Mouse (Mus musculus) duodenum, adult 2 months (tissue): ENCODE data around the gene Wrap73. TPM values are rescaled to one million over a fixed set of nuclear protein-coding genes. Genes with fewer than 3 reads are reported as not detected.

Experiments
- polyA plus RNA-seq: library from polyadenylated mRNA; depleted of rRNA; stranded (reverse); fragments of >200 nt; gene quantifications from 2 replicates; pipeline ENCODE4 v1.2.3, GENCODE M21; 2012; ENCODE audit warnings: low replicate concordance; rRNA removed

Gene Wrap73
- polyA plus RNA-seq = 17.2 and 21.9 TPM in 2 replicates

DNA sequence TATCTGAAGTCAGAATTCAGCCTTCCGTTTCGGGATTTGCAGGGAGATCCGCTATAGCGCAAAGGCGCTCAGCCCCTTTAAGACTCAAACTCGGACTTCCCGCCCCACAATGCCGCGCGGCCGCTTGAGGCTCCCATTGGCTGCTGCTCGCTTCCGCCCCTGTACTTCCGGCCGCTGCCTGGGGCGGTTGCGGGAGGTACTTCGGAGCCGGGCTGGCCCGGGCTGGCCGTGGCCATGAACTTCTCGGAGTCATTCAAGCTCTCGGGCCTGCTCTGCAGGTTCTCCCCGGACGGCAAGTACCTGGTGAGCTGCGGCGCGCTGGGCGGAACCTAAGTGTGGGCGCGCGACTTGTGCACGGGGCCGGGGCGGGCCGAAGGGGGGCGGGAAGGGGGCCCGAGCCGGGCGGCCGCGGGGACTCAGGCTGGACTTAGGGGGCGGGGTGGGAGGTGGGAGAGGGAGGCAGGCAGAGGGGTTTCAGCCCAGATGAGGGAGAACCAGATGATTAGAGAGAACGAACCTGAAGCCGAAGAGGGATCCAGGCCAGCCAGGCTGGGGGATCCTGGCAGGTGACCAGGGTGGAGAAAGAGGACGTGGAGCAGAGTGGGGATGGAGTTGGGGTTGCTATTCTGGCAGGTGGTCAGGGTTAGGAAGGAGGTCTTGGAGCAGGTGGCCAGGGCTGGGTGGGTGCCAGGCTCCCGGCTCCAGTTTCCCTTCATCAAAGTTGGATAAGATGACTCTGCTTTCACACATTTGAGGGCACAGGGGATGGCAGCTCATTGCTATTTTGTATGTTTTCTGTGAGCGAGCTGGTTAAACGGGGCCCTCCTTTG, at the start of gene Wrap73:
TSS of gene Wrap73 (plus strand) at position 162 of the 830 bp plus-strand sequence.

DNA sequence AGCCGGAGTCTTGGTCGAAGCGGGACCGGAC, 2.2 kb upstream of the Wrap73 start, which contains the start of gene Trp73:
TSS of gene Trp73 (minus strand) at position 27 of the 31 bp plus-strand sequence.

DNA sequence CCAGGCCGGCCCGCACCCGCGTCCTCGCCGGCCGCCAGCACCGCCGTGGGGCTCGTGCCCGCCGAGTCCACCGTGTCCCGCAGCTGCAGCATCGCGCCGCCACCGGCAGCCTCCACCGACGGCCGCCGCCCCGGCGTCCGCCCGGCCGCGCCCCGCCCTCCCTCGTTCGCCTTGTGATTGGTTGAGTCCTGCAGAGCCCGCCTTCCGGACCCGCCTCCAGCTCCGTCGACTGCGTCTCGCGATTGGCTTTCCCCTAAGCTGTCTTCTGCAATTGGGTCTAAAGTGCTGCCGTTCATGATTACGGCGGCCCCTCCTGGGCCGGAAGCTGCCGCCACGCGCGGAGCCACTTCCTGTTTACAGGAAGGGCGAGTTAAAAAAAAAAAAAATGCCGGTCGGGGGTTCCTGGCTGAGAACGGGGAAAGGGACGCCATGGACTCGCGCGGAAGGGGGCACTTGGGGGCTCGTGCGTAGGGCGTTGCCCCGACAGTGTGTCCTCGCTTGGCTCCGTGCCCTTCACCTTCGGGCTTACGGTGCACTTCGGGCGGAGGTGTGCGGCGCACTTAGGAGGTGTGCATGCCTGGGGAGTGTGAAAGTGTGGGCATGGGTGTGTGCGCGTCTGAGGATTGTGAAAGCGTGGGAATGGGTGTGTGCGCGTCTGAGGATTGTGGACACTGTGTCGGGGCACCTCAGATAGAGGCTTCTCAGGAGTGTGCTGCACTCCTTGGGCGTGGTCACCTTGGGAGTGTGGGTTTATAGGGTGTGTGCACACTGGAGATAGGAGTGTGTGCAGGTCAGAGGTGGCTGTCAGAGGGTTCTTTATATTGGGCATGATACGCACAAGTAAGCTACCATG, 18.6 kb downstream of the Wrap73 start, which contains the start of gene Tprgl:
TSS of gene Tprgl (minus strand) at position 129 of the 853 bp plus-strand sequence.

DNA sequence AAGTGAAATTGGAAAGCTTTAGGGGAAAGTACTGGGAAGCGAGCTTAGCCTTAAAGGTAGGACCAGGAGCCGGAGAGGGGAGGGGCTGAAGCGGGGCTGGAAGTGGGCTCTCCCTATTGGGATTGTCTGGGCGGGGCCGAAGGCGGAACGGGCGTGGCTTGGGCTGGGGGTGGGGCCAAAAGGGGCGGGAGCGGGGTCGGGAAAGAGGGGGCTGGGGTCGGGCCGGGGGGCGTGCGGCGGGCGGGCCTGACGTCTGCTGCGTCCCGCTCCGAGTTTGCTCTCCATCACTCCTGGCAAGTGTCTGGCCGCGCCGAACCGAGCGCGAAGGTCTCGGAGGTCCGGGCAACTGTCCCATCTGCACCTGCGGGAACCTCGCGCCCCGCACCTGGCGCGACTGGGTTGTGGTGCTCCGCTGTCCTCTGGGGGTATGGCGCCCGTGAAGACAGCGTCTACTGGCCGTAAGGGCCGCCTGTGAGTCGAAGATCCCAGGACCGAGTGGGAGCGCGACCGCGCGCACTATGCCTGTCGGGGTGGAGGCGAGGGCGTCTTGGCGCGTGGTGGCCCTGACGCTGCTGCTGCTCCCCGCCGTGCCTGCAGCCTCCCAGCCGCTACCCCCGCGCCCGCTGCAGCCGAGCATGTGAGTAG, 28.5 kb downstream of the Wrap73 start, which contains the start of gene Megf6:
TSS of gene Megf6 (plus strand) at position 225 of the 645 bp plus-strand sequence.

Other genes starting within 250 kb of the Wrap73 start
- gene A430005L14Rik, start 185.1 kb upstream of the Wrap73 start, polyA plus RNA-seq = 49.4 and 61.6 TPM in 2 replicates
- 19.6 and 26.7 TPM in 2 replicates for gene Dffb, start 167.2 kb upstream of the Wrap73 start, polyA plus RNA-seq
- 8.0 and 8.1 TPM in 2 replicates for gene Cep104, start 167.2 kb upstream of the Wrap73 start, polyA plus RNA-seq
- gene Lrrc47, start 130.6 kb upstream of the Wrap73 start, polyA plus RNA-seq = 41.7 and 57.5 TPM in 2 replicates
- 11.7 and 13.4 TPM in 2 replicates for gene Smim1, start 116.1 kb upstream of the Wrap73 start, polyA plus RNA-seq
- not detected in 2 replicates for gene Ccdc27, start 99.7 kb upstream of the Wrap73 start, polyA plus RNA-seq
- 0.23 and 0.28 TPM in 2 replicates for gene Trp73, start 2.2 kb upstream of the Wrap73 start, polyA plus RNA-seq
- 69.9 and 86.2 TPM in 2 replicates for gene Tprgl, start 18.3 kb downstream of the Wrap73 start, polyA plus RNA-seq
- 2.5 and 6.2 TPM in 2 replicates for gene Megf6, start 28.4 kb downstream of the Wrap73 start, polyA plus RNA-seq
- gene Arhgef16, start 159.3 kb downstream of the Wrap73 start, polyA plus RNA-seq = 83.6 and 138 TPM in 2 replicates
- gene B230104I21Rik, start 193.8 kb downstream of the Wrap73 start, polyA plus RNA-seq = not detected in 2 replicates